Mouse (Mus musculus) embryonic facial prominence, embryonic 10.5 days (tissue): ENCODE measurements around the gene Ifi202b. TPM values are rescaled to one million over a fixed set of nuclear protein-coding genes. Genes with fewer than 3 reads are reported as not detected.
"Not testable (repeated sequence)": the region's sequence is repeated elsewhere in the genome, so short reads cannot be mapped to it uniquely, and the experiment has no call there.

Source experiments
- DNase-seq: peaks from one replicate; pipeline ENCODE4 v3.0.0-alpha.2; 2017; ENCODE audit warnings: low spot score
- H3K27ac ChIP-seq: fragments of 300-500 bp; sonication (generic); replicated peaks from 2 replicates; pipeline ENCODE4 v1.5.1; 2016; ENCODE audit warnings: mild to moderate bottlenecking
- H3K27me3 ChIP-seq: fragments of 300-500 bp; sonication (generic); replicated peaks from 2 replicates; pipeline ENCODE4 v1.6.1; 2016; ENCODE audit warnings: low read depth, mild to moderate bottlenecking; ENCODE audit not compliant: poor library complexity, severe bottlenecking
- H3K36me3 ChIP-seq: fragments of 300-500 bp; sonication (generic); replicated peaks from 2 replicates; pipeline ENCODE4 v1.6.1; 2016; ENCODE audit warnings: mild to moderate bottlenecking, moderate library complexity
- H3K4me1 ChIP-seq: fragments of 300-500 bp; sonication (generic); 2 replicates; pipeline ENCODE4 v1.6.1; 2016
- H3K4me3 ChIP-seq: fragments of 300-500 bp; sonication (generic); 2 replicates; pipeline ENCODE4 v1.5.1; 2016; ENCODE audit warnings: mild to moderate bottlenecking, moderate library complexity
- H3K9me3 ChIP-seq: fragments of 300-500 bp; sonication (generic); 2 replicates; pipeline ENCODE4 v1.6.1; 2016; ENCODE audit warnings: mild to moderate bottlenecking
- WGBS: fragments of 180-500 bp; shearing (Covaris S2); methylation state at CpG from one replicate; pipeline ENCODE4 v1.1.7; 2016; 5-methylcytosine and 5-hydroxymethylcytosine counted together
- polyA plus RNA-seq: library from polyadenylated mRNA; unstranded; fragments of >200 nt; fragmentation: Nextera tagmentation; extraction: Ambion mirVana; gene quantifications from 2 replicates; pipeline ENCODE4 v1.2.1, GENCODE M21; 2016

The Ifi202b gene
- not detected in 2 replicates for polyA plus RNA-seq

GRCm38 (mm10) chr1:173982694-173983305 lies at the start of gene Ifi202b:
TSS of gene Ifi202b (minus strand) at chr1:173982744.
- H3K9me3 ChIP-seq, H3K27ac ChIP-seq, H3K4me1 ChIP-seq, H3K27me3 ChIP-seq, H3K36me3 ChIP-seq, DNase-seq, H3K4me3 ChIP-seq: not testable (repeated sequence)
- whole genome bisulfite sequencing = 86% methylated on average over 6 of the region's 6 CpGs

GRCm38 (mm10) chr1:174031698-174032097 lies 49.2 kb upstream of the Ifi202b start, which contains the start of gene Ifi205:
TSS of gene Ifi205 (minus strand) at chr1:174031810.
- Histone ChIP-seq H3K27me3 (no peaks in the 10 kb centered on the region), H3K4me3 (no peak within 1 kb of the TSS), H3K9me3 (no peaks in the 10 kb centered on the region), H3K36me3 (no peaks in the 10 kb centered on the region), H3K4me1 (no peaks in the 10 kb centered on the region), H3K27ac (no peak within 1 kb of the TSS)
- no peak for DNase-seq
- WGBS = 54% methylated on average over 1 of the region's 1 CpGs

DNA sequence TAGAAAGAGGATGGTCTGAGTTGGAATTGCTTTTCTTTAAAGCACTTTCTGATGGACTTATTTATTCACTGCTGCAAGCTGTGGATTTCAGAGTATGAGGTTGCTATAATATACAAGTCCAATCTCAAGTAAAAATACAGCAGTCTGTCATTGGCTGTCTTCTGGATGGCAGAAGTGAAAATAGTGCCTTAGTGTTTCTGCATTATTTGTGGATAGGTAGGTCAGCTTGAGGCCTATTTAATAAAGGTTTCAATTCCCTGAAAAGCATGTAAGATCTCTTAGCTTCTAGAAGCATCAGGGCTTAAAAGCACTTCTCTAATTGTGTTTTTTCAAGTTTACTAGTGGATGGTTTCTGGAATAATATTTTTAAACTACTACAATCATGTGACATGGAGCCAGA lies 24.5 kb upstream of the Ifi202b start:
- H3K27me3 ChIP-seq, DNase-seq, H3K4me3 ChIP-seq, H3K27ac ChIP-seq, H3K9me3 ChIP-seq, H3K4me1 ChIP-seq, H3K36me3 ChIP-seq: not testable (repeated sequence)

- H3K4me1 ChIP-seq, H3K27ac ChIP-seq, H3K27me3 ChIP-seq, DNase-seq, H3K4me3 ChIP-seq, H3K9me3 ChIP-seq, H3K36me3 ChIP-seq: not testable (repeated sequence)
- 81% methylated on average over 2 of the region's 3 CpGs for WGBS
These were observed 22.0 kb upstream of the Ifi202b start for GRCm38 (mm10) chr1:174004352-174005109.

DNA sequence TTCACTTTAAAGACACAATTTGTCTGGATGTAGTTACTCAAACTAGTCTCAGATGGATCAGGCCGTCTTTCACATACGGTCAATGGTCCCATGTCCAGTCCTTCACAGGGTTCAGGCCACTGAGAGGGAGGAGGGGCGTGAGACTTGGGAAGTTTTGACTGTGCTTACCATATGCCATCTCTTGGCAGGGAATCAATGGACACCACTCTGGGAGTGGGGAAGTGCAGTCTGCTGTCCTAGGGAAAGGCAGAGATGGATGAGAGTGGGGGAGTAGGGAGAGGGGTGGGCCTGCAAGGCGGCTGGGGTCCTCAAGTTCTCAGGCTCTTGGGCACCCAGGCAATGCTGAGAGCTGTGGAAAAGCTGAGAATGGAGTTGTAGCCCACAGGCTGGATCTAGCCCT lies 12.5 kb upstream of the Ifi202b start:
- DNase-seq = no peak
- H3K9me3 ChIP-seq = no peaks in the 10 kb centered on the region
- no peak overlapping the region for H3K4me3 ChIP-seq
- H3K27me3 ChIP-seq = no peaks in the 10 kb centered on the region
- 92% methylated on average over 4 of the region's 4 CpGs for WGBS
- no peaks in the 10 kb centered on the region for H3K36me3 ChIP-seq
- no peak overlapping the region for H3K27ac ChIP-seq
- no peaks in the 10 kb centered on the region for H3K4me1 ChIP-seq

- DNase-seq, H3K9me3 ChIP-seq, H3K27me3 ChIP-seq, H3K36me3 ChIP-seq, H3K4me1 ChIP-seq, H3K27ac ChIP-seq, H3K4me3 ChIP-seq: not testable (repeated sequence)
- 66% methylated on average over 3 of the region's 3 CpGs for WGBS
These were observed 1.5 kb downstream of the Ifi202b start for GRCm38 (mm10) chr1:173981038-173981437.

DNA sequence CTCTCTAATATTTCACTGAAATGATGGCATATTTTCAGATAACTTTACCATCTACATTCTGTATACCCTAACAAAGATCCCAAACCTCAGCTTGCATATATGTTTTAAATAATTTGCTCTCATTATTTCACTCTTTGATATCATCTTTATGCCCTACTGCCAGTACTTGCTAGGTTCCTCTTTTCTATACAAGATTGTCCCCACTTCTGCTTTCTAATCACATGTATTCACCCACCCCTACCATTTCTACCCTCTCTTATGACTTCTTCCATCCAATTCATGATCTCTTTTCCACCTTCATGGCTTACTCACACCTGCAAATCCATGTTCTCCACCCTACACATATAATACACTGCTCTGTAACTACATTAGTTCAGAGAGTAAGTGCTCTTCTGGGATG lies 4.9 kb downstream of the Ifi202b start:
- Histone ChIP-seq H3K27me3 (no peaks in the 10 kb centered on the region), H3K4me3 (no peak overlapping the region), H3K36me3 (no peaks in the 10 kb centered on the region), H3K27ac (no peak overlapping the region), H3K4me1 (no peaks in the 10 kb centered on the region), H3K9me3 (no peaks in the 10 kb centered on the region)
- no peak for DNase-seq

- no peaks in the 10 kb centered on the region for H3K9me3 ChIP-seq
- no peak for DNase-seq
- H3K4me1 ChIP-seq = no peaks in the 10 kb centered on the region
- H3K27me3 ChIP-seq = no peaks in the 10 kb centered on the region
- no peak overlapping the region for H3K27ac ChIP-seq
- H3K36me3 ChIP-seq = no peaks in the 10 kb centered on the region
- H3K4me3 ChIP-seq = no peak overlapping the region
These were observed 9.4 kb downstream of the Ifi202b start for GRCm38 (mm10) chr1:173973111-173973510.

- H3K27ac ChIP-seq, H3K36me3 ChIP-seq, H3K4me3 ChIP-seq, H3K27me3 ChIP-seq, H3K9me3 ChIP-seq, DNase-seq, H3K4me1 ChIP-seq: not testable (repeated sequence)
- 85% methylated on average over 1 of the region's 1 CpGs for WGBS
These were observed 21.1 kb downstream of the Ifi202b start for GRCm38 (mm10) chr1:173961491-173961890.

DNA sequence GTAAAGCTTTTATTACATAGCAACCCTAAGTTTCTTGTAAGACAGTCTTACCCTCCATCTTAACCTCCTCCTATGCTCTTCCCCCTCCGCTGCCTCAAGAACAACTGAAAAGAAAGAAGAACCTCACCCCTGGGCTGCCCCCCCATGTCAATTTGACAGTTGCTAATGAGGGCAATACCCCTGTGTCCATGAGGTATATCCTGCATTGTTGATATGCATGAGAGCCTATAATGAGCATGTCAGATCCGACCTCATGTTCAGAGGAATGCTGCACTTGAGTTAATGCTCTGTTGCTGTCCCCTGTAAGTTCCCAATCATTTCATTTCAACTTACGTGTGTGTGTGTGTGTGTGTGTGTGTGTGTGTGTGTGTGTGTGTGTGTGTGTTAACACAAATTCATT lies 22.5 kb downstream of the Ifi202b start:
- H3K27ac ChIP-seq, H3K36me3 ChIP-seq, H3K9me3 ChIP-seq, H3K4me3 ChIP-seq, DNase-seq, H3K4me1 ChIP-seq, H3K27me3 ChIP-seq: not testable (repeated sequence)
- 71% methylated on average over 3 of the region's 3 CpGs for WGBS

- 78% methylated on average over 3 of the region's 3 CpGs for WGBS
- not testable (repeated sequence) for H3K27ac ChIP-seq, H3K4me3 ChIP-seq, H3K27me3 ChIP-seq, DNase-seq, H3K36me3 ChIP-seq, H3K9me3 ChIP-seq, H3K4me1 ChIP-seq
These were observed 26.6 kb downstream of the Ifi202b start for GRCm38 (mm10) chr1:173955839-173956527.

GRCm38 (mm10) chr1:173955071-173955796 lies 27.3 kb downstream of the Ifi202b start:
- WGBS = 81% methylated on average over 2 of the region's 2 CpGs
- Histone ChIP-seq H3K27ac (no peak overlapping the region), H3K36me3 (no peaks in the 10 kb centered on the region), H3K4me3 (no peak overlapping the region), H3K4me1 (no peaks in the 10 kb centered on the region), H3K27me3 (no peaks in the 10 kb centered on the region), H3K9me3 (no peaks in the 10 kb centered on the region)
- DNase-seq = no peak
